Mouse (Mus musculus) mesoderm, embryonic 11.5 days (tissue): ENCODE measurements around the gene Lsamp.

Source experiments
- DNase-seq: peaks from one replicate; pipeline ENCODE4 v3.0.0-alpha.2; 2012; ENCODE audit warnings: low read depth, low spot score

Gene Lsamp

DNA sequence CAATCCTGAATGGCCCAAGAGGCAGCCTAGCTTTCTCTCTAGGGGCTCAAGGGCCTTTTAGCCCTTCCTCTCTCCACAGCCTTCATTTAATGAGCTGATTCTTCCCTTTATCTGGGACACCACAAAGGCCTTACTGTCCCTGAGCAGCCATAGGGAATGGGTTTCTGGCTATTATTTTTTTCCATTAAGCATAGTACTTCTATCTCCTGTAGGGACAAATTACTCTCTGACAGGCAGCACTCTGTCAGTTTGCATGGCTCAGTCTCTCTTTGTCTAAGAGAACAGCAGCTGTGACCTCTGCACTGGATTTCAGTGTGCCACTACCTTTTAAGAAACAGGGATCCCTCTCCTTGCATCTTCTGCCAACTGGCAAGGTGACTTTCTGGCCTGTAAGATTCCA, 1251.7 kb downstream of the Lsamp start:
- DNase-seq = no peak

GRCm38 (mm10) chr16:41242841-41243240, 1258.7 kb downstream of the Lsamp start:
- no peak for DNase-seq

- peak; percentile 64 for DNase-seq
These were observed 1260.5 kb downstream of the Lsamp start for GRCm38 (mm10) chr16:41244711-41245110.

- peak; percentile 73 for DNase-seq
These were observed 1274.2 kb downstream of the Lsamp start for GRCm38 (mm10) chr16:41258145-41259035.

GRCm38 (mm10) chr16:41275999-41276671, 1292.0 kb downstream of the Lsamp start:
- no peak for DNase-seq

GRCm38 (mm10) chr16:41317992-41318391, 1333.8 kb downstream of the Lsamp start:
- no peak for DNase-seq

GRCm38 (mm10) chr16:41343431-41343830, 1359.3 kb downstream of the Lsamp start:
- no peak for DNase-seq

DNA sequence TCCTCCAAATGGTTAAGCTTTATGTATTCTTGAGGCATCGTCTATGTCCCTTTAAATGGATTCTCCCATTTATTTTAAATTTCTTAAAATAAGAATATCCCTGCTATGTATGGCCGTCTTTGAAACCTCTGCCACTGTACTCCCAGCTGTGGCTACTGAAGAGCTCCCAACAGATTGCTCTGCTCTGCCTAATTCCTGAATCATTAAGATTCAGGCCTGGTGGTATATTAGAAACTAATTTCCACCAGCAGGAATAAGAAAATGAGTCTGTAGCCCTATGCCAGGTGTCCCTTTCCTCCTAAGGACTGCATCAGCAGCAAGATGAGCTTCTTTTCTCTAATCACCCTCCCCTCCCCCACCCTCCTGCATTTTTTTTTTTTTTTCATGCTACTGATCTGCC, 1381.0 kb downstream of the Lsamp start:
- no peak for DNase-seq

GRCm38 (mm10) chr16:41383702-41384101, 1399.5 kb downstream of the Lsamp start:
- DNase-seq = no peak

DNA sequence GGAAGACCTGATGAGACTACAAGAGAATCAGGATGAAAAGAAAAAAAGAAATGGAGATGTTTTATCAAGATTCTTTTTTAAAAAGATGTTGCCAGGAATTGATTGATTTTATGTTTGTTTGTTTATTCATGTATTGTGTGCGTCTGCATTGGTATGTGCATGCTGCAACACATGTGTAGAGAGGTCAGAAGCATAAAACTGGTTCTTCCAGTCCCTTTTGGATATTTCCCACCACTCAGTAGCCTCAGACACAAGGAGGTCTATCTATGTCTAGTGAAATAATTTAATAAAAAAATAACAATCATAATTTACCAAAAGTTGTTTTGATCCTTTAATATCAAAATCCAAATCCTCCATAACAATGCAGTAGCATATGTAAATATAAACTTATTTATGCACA, 1400.1 kb downstream of the Lsamp start:
- no peak for DNase-seq

DNA sequence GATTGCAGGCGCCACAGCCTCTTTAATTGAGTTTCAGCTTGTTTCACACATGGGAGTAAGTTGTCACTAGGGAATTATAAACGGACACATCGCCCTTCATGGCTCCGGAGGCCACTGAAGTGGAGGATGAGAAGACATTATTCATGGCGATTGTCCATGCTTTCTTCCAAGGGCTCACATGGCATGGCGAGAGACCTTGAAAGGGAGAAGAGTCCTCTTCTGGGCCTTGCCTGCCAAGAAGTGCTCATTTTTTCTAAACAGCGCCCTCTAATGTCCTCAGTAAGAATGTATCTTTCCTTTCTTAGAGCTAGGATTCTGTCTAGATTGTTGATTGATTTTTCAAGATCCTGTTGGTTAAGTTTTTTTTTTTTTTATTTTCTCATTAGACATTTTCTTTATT, 1424.7 kb downstream of the Lsamp start:
- no peak for DNase-seq

DNA sequence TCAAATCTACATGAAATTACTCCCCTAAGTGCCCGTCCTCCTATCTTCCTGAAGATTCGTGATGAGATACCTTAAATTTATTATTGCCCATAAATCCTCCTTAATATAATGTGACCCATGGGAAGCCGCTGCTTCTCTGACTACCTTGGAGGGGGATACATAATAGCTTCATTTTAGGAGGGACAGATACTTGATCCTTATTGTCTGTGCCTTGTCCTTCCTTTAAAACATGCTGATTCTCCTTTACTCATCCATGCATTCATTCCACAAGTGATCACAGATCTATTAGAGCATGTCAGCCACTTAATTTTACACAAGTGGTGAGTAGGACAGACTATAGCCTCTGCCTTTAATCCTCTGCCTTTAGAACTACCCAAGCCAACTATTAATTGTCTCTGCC, 1426.5 kb downstream of the Lsamp start:
- no peak for DNase-seq

DNA sequence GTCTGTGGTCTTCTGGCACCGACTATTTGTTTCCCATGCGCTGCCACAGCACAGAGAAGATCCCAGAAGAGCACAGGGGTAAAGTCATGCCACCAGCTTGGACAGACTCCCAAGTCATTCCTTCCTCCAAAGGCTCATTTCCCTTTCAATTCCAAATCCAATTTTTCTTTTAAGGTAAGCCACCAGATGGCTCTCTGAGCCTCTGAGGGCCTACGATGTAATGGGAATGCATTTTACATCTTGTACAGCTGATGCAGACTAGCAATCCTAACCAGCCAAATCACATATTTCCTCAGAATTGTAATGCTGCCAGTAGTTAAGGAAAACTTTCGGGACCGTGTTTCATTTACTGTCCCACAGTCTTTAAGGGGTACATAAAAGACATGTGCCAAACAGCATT, 1433.2 kb downstream of the Lsamp start:
- DNase-seq = no peak

DNA sequence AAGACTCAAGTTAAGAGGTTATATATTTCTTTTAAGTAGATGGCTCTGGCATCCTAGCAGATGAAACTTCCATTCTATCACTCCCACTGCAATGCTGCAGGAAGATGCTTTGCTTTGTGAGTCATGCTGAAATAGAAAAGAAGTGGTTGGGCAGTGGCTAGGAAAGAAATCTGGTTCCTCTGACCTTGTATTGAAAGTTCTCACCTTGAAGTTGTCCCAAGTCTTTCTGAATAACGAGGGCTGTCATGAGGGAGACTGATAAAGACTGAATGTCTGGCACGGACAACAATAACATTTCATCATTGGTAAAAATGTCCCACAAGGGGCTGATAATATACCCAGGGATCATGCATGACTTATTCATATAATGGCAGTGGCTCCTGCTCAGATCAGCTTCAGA, 1483.2 kb downstream of the Lsamp start:
- DNase-seq = no peak

DNA sequence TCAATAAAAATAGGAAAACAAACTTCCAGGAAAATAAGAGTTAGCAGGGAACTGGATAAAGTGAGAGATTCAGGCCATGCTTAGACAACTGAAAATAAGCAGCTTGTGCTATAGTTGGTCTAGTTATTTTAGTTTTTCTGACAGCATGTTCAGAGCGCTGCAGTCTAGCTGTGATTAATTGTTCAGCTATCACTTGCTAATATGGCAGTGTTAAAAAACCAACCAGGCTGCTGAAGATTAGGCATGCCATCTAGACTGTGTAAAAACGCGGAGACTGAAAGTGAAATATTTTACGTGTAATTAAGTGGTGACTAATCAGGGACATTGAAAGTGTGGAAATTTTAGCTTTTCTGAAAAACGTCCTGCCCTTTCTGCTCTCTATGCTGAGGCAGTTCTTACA, 1494.5 kb downstream of the Lsamp start:
- DNase-seq = no peak

DNA sequence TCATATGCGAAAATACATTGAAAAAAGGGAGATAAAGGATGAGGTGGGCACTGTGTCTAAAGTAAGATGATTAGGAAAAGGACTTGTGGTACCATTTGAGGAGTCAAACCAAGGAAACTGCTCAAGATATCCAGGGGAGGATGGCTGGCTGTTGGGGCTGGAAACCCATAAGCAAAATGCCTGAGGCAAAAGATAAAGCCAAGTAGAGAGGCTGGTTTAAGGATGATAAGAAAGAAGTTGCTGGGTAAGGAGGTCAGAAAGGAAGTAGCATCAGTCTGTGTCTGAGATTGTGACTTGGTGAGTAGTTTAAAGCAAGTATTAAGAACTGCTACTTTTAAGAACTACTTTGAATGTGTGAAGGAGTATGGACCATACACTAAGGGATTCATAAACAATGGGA, 1497.7 kb downstream of the Lsamp start:
- no peak for DNase-seq

DNA sequence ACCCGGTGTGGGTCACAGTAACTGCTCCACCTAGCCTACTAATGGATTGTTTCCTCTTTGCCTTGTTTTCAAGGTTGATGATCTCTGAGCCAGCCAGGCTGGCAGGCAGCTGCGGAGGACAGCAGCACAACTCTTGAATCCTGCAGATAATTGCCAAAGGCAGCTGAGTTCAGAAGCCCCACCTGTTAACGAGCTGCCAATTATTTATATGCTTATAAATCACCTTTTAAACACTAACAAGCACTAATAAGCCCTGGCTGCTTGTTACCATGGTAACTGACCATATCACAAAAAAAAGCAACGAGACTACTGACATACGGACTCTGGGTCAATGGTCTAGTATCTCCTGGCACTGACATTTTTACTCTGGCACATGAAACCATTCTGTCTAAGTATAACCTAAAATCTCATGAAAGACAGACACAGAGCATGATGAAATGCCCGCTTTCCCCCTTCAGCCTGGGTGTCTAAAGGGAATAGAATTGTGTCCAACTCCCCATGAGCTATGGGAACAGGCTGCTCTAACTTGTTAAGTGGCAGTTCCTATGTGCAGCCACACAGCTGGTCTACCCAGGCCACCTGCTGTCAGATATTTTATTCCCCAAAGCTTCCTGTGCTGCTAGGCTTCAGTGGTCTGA, 1526.9 kb downstream of the Lsamp start:
- peak; percentile 17 for DNase-seq

- DNase-seq = peak; percentile 54
These were observed 1537.4 kb downstream of the Lsamp start for GRCm38 (mm10) chr16:41521566-41521965.

GRCm38 (mm10) chr16:41524266-41524665, 1540.1 kb downstream of the Lsamp start:
- no peak for DNase-seq

GRCm38 (mm10) chr16:41532661-41533551, 1548.7 kb downstream of the Lsamp start:
- DNase-seq = peak; percentile 83

- no peak for DNase-seq
These were observed 1549.5 kb downstream of the Lsamp start for GRCm38 (mm10) chr16:41533686-41534085.
